In the genomic region with DNA sequence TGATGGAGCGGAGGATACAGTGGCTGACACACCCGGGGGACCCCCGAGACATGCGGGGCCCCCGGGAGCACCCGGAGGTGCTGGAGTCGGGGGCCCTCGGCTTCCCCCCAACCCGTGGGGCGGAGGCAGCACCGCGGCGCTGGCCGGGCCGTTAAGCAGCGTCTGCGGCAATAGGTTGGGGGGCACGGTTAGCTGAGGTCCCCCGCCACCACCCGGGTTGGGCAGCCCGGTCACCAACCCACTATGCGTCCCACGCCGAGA, we compare ENCODE assay signal across 8 mouse cellular contexts. TPM values are rescaled to one million over a fixed set of nuclear protein-coding genes. Genes with fewer than 3 reads are reported as not detected.
A peak's percentile ranks its signal among the peaks of the same experiment; 100 is the strongest.
DNase-seq lines count a peak whose midpoint lies in the region; ATAC-seq and TF ChIP-seq lines count a peak whose summit lies in the region.

No protein-coding gene starts in this region.

- H3K27ac ChIP-seq in heart, adult 2 months = peak overlapping the region; percentile 100
- H3K27ac ChIP-seq in thymus, adult 2 months (ENCODE audit: control insufficient read depth, insufficient read depth, low read length) = no peak overlapping the region
- 0 out of 2 replicates have a peak overlapping the region, but pooled peaks have one; percentile 86 for H3K27ac ChIP-seq in liver, embryonic 12.5 days

- peaks cover 14% of the 10 kb centered on the region; the same call in 1 of the 2 replicates for H3K36me3 ChIP-seq in heart, adult 2 months (ENCODE audit: control insufficient read depth, insufficient read depth, low read length)
- no peaks in the 10 kb centered on the region for H3K36me3 ChIP-seq in thymus, adult 2 months (ENCODE audit: control insufficient read depth, insufficient read depth, low read length)
- H3K36me3 ChIP-seq in liver, embryonic 12.5 days = no peaks in the 10 kb centered on the region

- DNase-seq in heart, adult 2 months = no peak
- DNase-seq in heart, postnatal 10 days = no peak
- peak; percentile 33 for DNase-seq in thymus, adult 2 months
- no peak for DNase-seq in thymus, postnatal 10 days (ENCODE audit: low spot score in 2 of 2)
- DNase-seq in thymus, postnatal 25 days = peak; percentile 49
- DNase-seq in cerebellum, adult 18-20 months = no peak
- no peak for DNase-seq in kidney, postnatal 36 days

- H3K4me3 ChIP-seq in heart, adult 2 months = peak overlapping the region; percentile 93
- peak overlapping the region; percentile 92 for H3K4me3 ChIP-seq in thymus, adult 2 months (ENCODE audit: control insufficient read depth, insufficient read depth, low read length)
- H3K4me3 ChIP-seq in liver, embryonic 12.5 days = peak overlapping the region; percentile 61

- no peaks in the 10 kb centered on the region for H3K27me3 ChIP-seq in heart, adult 2 months (ENCODE audit: control insufficient read depth, insufficient read depth, low read length)
- H3K27me3 ChIP-seq in thymus, adult 2 months (ENCODE audit: control insufficient read depth, insufficient read depth, low read length) = no peaks in the 10 kb centered on the region; the same call in 1 of the 2 replicates
- H3K27me3 ChIP-seq in liver, embryonic 12.5 days (replicated peaks) = peaks cover 96% of the 10 kb centered on the region

- TF ChIP-seq EP300 in heart, adult 2 months (IDR thresholded peaks at IDR 0.05; ENCODE audit: insufficient read depth, low read depth, low read length) = no peak

- peaks cover 8% of the 10 kb centered on the region for H3K79me2 ChIP-seq in heart, adult 2 months (replicated peaks; ENCODE audit: control insufficient read depth, insufficient read depth, low read length)

- peak overlapping the region; percentile 99 for H3K9ac ChIP-seq in heart, adult 2 months (ENCODE audit: low read depth, low read length)
- peak overlapping the region; percentile 65 for H3K9ac ChIP-seq in liver, embryonic 12.5 days

- peaks cover 24% of the 10 kb centered on the region for H3K4me1 ChIP-seq in heart, adult 2 months (ENCODE audit: control insufficient read depth, insufficient read depth, low read length)
- peaks cover 37% of the 10 kb centered on the region for H3K4me1 ChIP-seq in thymus, adult 2 months (replicated peaks; ENCODE audit: control insufficient read depth, insufficient read depth, low read length)
- peaks cover 52% of the 10 kb centered on the region for H3K4me1 ChIP-seq in liver, embryonic 12.5 days

- peak overlapping the region; percentile 74 for H3K4me2 ChIP-seq in liver, embryonic 12.5 days

- under 1% methylated on average over 24 of the region's 24 CpGs for WGBS in heart, adult 2 months
- 3% methylated on average over 24 of the region's 24 CpGs for whole genome bisulfite sequencing in thymus, adult 2 months
- under 1% methylated on average over 24 of the region's 24 CpGs for WGBS in liver, embryonic 12.5 days (ENCODE audit: insufficient replicate concordance)

- intact Hi-C loops in heart, adult 2 months (cut with DNase I) = no loop called here
- intact Hi-C loops in heart, postnatal 10 days (cut with DNase I) = loop anchor here (2.0 kb wide), 3 partner anchors 26 to 58 kb away; no protein-coding TSS in a partner anchor

- ATAC-seq in liver, embryonic 12.5 days = no peak

- no peak for TF ChIP-seq POLR2A in heart, adult 2 months (IDR thresholded peaks at IDR 0.05; ENCODE audit: insufficient read depth, low read depth, low read length)
- TF ChIP-seq POLR2A in thymus, adult 2 months (IDR thresholded peaks at IDR 0.05; ENCODE audit: control insufficient read depth, extremely low read depth, insufficient read depth, low read length, poor library complexity) = no peak

- no peaks in the 10 kb centered on the region for H3K9me3 ChIP-seq in liver, embryonic 12.5 days (replicated peaks)

- TF ChIP-seq CTCF in heart, adult 2 months (IDR thresholded peaks at IDR 0.05) = no peak
- TF ChIP-seq CTCF in thymus, adult 2 months (IDR thresholded peaks at IDR 0.05; ENCODE audit: borderline replicate concordance, control insufficient read depth, extremely low read depth, insufficient read depth, low read length, poor library complexity) = no peak

RNA-seq across cellular contexts. Expression of a gene that starts 1.6 kb away (rescaled TPM):
- total RNA-seq in heart, adult 2 months (2021) = 10 to 100 TPM; 32.6 to 36.9 TPM
- 15.6 and 20.1 TPM in 2 replicates for polyA plus RNA-seq in heart, adult 2 months (2012; rRNA removed)
- total RNA-seq in heart, postnatal 10 days (2021) = 10 to 100 TPM; 60.3 to 67.5 TPM
- polyA plus RNA-seq in thymus, adult 2 months (2012; rRNA removed) = 38.6 and 46.1 TPM in 2 replicates
- 6.7 and 7.7 TPM in 2 replicates for polyA plus RNA-seq in liver, embryonic 12.5 days (2016; fragmentation: Nextera tagmentation; extraction: Ambion mirVana)

Comparison
In these comparisons a context has a peak if more than half of its experiments do, and no peak if none do; other contexts are left out.
1. DNase-seq: peak in thymus, adult 2 months (single experiment) and thymus, postnatal 25 days (single experiment); none in heart, adult 2 months (0 of 2), heart, postnatal 10 days (0 of 2), thymus, postnatal 10 days (0 of 2), cerebellum, adult 18-20 months (0 of 2) and kidney, postnatal 36 days (0 of 2).
2. Peak in every context shown above with its lines, with median percentiles within 50 percentile points of each other: H3K4me3 ChIP-seq.